Mouse (Mus musculus): ENCODE measurements at regions not wholly inside any gene's neighbourhood (a gene's known extent, or its start where the extent isn't known, plus 50 kb on each side); places are given as distances from the start of the nearest gene placed in this dataset.

DNA sequence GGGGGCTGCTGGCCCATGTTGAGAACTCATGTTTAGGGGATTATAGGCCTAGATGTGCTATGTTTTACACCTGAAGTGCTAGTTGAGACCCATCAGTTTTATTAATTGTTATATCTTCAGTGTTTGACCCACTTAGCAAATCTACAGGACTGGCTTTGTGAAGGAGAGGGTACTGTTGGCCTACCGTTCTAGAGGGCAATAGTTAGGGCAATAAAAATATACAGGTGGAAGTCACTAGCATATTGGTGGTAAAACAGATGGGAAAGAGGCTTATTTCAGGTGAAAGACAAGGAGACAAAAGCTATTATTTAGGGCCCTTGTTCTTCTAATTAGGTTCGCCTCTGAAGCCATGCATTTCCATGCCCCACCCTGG, 55.2 kb upstream of the Ralgps2 start:
- ATAC-seq (replicated peaks; ENCODE audit: low FRiP score, poor library complexity, severe bottlenecking) = no peak

DNA sequence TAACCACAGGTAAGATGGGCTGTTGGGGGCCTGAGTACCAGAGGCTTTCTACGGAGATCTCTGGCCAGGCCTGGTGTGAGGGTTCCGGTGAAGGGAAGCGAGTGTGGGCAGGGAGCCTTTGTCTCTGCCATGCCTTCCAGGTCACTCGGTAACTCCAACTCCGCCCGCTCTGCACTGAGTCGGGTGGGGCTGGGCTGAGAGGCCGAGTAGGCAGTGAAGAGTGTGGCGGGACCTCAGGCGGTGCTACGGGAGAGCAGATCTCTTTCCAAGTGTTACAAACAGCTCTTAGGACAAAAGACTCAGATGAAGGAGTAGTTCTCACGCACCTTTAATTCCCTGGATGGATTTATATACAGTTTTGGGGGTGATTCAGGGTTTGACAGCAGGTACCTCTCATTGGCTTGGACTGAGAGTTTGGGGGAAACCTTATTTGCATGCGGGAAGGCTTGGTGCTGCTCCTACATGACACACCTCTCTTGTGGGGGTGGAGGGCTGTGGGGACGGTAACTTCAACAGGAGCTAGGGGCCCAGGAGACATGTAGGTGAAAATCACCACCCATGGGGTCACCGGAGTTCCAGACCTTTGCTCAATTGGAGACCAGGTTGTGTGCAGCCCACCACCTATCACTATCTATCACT, 54.7 kb upstream of the Ralgps2 start:
- ATAC-seq (replicated peaks; ENCODE audit: low FRiP score, poor library complexity, severe bottlenecking) = no peak

DNA sequence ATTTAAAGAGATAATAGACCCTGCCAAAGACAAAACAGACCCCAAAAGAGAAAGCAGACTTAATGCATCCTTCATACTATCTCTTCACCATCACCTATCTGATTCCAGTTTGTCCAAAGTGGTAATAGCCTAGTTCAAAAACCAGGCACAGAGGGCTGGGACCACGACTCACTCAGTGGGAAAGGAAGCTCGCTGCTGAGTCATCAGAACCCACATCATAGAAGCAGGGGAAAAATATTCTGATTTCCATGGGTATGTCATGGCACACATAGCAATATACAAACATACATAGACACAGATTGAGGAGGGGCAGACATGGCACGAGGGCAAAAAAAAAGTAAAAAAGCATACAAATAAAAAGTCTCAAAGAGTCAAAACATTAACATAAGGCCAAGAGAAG, 53.7 kb upstream of the Ralgps2 start:
- ATAC-seq (replicated peaks; ENCODE audit: low FRiP score, poor library complexity, severe bottlenecking) = no peak

DNA sequence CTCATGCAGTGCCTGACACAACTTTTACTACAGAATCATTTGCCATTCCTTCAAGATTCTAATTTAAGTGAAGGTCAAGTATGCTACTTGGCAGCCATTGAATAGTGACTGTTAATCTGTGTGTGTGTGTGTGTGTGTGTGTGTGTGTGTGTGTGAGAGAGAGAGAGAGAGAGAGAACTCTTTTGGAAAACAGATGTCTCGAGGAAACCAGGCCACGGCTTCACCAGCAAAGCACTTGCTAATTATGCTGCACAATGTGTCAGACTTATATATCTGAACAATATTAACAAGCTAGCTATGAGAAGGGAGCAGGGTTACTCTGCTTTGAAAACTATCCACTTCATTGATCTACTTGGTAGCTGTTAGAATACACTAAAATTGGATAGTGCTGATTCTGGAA, 53.1 kb upstream of the Ralgps2 start:
- no peak for ATAC-seq (replicated peaks; ENCODE audit: low FRiP score, poor library complexity, severe bottlenecking)

DNA sequence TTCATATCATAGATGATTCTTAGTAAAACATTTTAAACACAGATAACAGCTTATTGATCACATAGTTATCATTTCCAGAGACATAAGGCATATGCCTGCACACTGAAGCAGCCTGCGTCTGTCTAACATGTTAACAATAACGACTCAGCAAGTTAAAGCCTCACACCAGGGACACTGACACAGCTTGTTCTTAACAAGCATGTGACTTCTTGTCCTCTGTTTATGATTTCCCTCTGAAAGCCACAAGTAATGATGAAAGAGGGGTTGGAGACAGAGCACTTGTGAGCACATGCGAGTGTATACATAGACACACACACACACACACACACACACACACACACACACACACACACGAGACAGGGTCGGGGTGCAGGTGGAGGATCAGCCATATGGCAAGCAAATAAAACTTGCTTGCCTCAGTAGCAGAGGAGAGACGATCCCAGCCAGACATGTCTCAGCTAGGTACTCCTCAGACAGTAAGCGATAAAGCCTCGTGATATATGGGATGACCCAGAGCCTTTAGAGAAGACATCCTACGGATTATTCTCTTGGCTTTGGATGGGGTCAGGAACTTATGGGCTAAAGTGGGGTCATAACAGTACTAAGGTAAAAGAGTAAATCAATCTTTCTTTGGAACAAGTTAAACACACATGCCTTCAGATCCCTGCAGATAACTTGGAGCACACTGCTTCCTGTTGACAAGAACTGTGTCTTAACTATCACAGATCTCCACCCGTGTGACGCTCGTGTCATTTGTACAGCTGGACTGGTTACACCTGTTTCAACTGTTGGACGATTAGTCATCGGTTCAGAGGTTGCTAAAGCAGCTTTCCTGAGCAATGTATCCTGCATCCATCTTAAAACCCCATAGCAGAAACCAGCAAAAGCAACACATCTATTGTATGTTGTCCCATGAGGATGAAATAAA, 51.4 kb upstream of the Ralgps2 start:
- ATAC-seq (replicated peaks; ENCODE audit: low FRiP score, poor library complexity, severe bottlenecking) = no peak

DNA sequence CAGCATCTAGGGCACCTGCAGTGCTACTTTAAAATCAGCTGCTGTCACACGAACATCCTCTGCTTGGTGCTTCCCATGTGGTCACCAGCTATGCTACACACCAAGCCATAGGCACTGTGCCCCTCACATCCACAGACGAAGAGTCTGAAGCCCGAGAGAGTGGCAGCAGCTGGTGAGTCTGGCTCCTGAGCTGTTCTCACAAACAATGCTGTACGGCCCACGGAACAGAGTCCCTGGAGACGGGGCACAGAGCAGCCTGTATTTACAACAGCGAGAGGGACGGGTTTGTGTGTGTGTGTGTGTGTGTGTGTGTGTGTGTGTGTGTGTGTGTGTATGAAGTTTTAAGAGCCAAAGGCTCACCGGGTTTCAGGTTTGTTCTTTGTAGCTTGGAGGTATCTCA, 50.7 kb upstream of the Ralgps2 start:
- ATAC-seq (replicated peaks; ENCODE audit: low FRiP score, poor library complexity, severe bottlenecking) = no peak

DNA sequence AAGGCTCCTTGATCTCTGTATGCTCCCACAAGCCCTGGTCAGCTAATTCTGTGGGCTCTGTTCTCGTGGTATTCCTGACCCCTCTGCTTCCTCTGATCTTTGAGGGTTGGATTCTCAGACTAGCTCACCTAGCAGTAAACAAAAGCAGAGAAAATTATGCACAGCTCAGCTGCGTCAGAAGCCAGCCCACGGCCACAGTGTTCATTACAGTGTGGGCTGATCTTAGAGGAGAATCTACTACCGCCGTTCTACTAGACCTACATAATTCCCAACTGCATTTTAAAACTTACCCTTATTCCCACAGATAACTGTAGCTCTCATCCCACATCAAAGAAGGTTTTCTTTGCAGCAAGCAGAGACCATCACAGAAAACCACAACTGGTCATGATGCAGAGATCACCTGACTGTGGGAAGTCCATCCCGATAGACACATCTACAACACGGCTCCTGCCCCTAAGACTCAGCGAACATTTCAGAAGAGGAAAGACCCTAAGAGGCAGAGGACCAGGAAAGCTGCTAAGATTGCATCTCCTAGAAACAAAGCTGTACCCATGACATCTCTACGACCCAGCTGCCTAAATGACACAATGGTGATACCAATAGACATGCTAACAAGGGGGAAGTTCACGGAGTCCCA, 49.8 kb upstream of the Ralgps2 start:
- no peak for ATAC-seq (replicated peaks; ENCODE audit: low FRiP score, poor library complexity, severe bottlenecking)

Measured in erythroid progenitor cell, adult 5-6 weeks (primary cell).